Mouse (Mus musculus): ENCODE results near the gene Gcm1.

Gene Gcm1

DNA sequence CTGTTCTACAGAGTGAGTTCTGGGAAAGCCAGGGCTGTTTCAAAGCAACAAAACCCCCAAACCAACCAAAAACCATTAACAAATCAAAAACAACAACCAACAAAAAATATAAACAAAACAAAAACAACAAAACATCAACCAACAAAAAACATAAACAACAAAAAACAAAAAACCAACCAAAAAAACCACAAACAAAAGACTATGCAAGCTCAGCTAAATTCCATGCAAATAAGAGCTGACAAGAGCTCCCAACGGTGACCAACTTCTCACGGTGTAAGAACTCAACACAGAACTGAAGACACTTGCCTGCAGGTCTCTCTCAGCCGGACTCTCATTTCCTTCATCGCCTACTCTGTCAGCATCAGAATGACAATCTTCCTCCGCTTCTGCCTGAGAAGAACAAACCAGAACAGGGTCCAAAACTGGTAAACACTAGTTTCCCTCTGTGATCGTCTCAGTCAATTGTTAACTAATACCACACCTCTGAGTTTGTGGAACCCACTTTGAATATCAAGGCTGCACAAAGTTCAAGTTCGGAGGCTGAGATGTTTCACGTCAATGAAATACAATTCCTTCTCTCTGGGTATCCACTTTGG lies 52.3 kb downstream of the Gcm1 start:
- DNase-seq = no peak

DNA sequence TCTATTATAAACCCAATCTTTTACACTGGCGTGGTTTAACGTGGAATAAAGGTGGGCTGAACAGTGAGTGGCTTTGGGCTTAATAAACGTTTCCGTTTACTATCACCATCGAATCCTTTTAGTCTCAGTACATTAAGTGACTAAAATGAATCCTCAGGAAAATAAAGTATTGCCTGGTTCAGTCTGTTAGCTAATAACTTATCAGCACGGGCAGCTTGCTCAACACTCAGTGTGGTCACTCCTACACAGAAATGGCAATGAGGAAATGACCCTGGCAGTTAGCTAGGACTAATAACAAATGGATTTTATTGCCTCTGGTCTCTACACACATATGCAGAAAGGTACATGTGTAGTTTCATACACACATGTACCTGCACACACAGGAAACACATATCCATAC lies 53.2 kb downstream of the Gcm1 start:
- no peak for DNase-seq

DNA sequence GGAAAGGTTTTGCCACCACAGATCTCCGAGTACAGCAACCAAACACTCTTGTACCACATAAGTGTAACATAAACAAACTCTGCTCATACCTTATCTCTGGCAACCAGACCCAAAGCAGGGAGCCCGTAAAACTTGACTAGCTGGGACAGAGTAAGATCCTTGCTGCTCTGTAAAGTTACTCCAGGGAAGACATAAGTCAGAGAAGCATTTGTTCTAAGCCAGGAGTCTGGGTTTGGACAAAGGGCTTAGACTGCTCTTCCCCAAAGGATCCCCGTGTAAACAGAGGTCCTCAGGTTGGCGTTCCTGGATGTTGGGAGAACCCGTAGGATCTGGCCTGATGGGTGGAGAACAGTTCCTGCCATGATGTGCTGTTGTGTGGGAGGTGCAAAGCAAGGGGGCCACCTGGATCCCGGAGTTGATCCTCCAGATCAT lies 53.8 kb downstream of the Gcm1 start:
- DNase-seq = no peak

DNA sequence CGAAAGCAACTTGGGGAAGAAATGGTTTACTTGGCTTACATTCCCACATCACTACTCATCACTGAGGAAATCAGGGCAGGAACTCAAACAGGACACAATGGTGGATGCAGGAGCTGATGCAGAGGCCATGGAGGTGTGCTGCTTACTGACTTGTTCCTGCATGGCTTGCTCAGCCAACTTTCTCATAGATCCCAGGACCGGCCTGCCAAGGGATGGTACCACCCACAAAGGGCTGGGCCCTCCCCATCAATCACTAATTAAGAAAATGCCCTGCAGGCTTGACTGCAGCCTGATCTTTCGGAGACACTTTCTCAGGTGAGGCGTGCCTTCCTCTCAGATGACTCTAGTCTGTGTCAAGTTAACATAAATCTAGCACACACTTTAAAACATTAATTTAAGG lies 55.1 kb downstream of the Gcm1 start:
- DNase-seq = no peak

DNA sequence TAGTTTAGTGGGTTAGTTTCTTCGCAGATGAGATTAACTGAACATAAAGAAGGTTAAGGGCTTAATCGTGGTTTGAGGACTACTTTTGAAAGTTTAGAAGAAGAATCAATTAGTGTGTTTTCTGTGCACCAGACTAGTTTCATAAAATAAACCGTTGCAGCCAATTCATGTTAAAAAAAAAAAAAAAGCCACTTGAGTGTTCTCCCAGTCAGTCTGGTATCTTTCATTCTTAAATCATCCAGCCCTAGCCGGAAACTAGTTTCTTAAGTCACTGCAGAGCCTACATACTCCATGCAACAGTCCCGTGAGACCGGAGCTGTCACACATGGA lies 55.8 kb downstream of the Gcm1 start:
- no peak for DNase-seq

DNA sequence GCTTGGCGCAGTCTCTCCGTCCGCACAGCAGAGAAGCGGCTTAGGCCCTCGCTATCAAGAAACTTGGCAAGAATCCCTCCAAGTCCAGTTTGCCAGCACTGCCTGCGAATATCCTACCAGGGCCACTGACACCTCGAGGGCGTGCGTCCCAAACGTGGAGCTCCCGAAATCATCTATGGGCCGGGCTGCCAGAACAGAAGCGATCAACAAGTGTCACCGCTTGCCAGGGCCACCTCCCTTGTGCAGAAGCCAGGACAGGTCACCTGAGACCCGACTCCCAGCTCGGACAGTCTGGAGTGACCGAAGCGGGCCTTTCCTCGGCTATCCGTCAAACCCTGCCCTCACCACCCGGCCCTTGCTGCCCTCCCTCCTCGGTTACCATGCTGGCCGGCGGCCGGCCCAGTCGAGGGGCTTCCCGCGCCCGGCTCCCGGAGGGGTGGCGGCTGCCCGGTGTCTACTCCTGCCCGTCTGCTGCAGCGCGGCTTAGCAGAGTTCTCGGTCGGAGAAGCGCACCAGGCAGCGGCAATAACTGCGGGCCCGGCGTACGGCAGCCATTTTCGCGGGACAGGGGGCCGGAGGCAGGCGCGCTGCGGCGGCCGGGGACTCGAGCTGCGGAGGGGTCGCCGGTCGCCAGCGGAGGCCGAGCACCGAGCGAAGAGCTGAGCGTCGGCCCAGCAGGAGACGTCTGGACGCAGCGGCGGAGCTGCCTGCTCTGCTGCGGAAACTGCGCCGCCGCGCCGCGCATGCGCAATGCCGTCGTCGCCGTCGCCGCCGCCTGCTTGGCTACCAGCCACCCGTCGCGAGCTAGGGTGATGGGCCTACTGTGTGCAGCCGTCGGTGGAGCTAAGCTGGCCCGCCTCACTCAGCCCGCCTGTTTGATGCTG lies 56.4 kb downstream of the Gcm1 start:
- DNase-seq = peak; percentile 71

DNA sequence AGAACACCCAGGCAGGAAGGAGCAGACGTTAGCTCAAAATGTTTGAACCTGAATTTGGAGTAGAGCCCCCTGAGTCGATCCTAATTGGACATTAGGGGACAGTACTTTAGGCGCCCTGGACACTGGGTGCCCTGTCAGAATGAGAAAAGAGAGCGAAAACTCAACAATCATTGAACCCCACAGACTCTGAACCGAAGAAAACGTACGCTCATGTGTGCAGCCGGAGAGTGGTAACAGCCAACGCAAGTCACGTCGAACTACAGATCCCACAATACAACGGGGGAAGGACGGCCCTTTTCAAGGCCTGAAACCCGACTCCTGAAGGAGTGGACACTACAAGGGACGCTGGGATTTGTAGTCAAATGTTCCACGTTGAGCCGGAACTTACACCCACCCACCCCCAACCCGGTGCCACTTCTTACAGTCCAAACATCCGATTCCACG lies 57.1 kb downstream of the Gcm1 start, which contains the start of the genes Fbxo9 and Ick:
Gene Fbxo9 (minus strand): TSS at position 270 of the 444 bp plus-strand sequence.
Gene Ick (plus strand): TSS at position 397 of the 444 bp plus-strand sequence.
- DNase-seq = peak; percentile 96

DNA sequence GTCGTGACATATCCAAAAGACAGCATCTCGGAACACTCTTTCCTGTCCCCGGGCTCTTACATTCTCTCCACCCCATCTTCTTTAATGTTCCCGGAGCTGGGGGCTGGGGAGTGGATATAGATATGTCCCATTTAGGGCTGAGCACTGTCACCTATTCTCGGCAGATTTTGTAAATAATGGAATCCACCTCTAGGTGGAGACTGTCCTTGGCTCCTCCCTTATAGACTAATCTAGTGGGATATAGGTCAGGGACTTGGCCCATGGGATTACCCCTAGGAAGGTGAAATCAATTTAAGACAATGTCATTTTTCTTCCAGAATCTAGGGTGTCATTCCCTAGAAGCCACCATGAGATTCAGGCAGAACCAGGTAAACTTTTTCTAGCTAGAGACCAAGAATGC lies 57.9 kb downstream of the Gcm1 start:
- DNase-seq = no peak

DNA sequence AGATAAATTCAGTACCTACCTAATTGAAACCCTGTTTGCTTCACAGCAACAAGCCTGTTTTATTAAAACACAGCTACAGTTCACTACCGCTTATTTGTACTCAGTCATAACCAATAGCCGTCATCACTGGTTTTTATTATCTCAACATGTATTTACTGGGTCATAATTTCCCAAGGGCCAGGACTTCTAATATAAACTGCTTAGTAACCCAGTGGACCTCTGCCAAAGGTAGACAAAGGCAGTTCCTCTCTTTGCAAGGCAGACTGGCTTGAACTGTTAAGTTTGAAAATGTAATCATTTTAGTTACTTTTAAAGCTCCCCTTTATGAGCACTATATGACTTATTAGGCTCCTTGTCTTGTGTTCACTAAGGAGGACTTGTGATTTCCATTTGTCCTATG lies 59.7 kb downstream of the Gcm1 start:
- no peak for DNase-seq

DNA sequence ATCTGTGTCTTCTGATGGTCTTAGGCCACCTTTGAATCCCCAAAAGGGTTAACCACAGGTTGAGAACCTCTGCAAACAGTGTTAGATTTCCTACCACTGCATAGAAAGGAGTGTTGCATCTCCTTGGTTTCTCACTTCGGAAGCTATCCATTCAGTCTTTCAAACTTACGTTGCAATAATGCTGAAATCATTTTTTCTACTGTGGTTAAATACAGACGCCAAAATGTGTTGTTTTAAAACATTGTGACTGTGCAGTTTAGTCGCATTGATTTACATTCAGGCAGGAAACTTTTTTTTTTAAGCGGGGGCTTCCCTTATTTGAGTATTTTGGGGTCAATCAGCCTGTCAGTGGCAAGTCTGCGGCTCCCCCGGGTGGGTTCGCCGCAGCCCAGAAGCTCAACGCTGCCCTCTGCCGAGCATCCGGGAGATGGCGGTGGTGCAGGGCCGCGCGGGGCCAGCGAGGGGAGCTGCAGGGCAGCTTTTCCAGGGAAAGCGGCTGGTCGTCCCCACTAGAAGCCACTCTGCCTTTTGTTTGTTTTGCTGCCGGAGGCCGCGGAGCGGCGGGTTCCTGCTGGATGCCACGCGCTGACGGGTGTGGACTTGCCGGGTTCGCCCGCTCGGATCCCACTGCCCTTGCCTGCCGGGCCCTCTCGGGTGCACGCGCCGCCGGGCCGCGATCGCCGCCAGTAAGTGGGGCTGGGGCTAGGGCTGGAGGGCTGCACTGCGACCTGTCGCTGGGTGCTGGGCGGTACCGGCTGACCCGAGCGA lies 61.2 kb downstream of the Gcm1 start:
- DNase-seq = peak; percentile 90

DNA sequence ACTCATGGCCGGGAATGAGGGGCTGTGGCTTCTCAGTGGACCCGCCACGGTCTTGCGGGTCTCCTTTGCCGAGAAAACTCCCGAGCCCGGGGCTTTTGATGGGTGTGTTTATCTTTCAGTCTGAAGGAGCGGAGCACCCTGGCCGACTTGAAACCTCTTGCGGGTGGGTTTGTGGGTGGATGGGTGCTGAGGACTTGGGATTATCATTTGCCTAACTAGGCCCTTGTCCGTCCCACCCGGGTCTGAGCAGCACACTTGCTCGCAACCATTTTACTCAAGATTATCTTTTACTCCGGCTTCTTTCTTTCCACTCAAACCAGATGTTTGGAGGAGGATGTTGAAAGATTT lies 61.8 kb downstream of the Gcm1 start:
- no peak for DNase-seq
